Mouse (Mus musculus) lung, postnatal 0 days (tissue): ENCODE results near the gene Phgr1.

ENCODE experiments used
- CTCF ChIP-seq: IDR thresholded peaks from 2 replicates; pipeline ENCODE4 v1.5.1; 2016; ENCODE audit warnings: antibody characterized with exemption, mild to moderate bottlenecking
- EP300 ChIP-seq: IDR thresholded peaks from 2 replicates; pipeline ENCODE4 v1.6.1; 2016; ENCODE audit warnings: antibody characterized with exemption, mild to moderate bottlenecking, control low read depth

- TF ChIP-seq CTCF (no peak), EP300 (no peak)
Observed at GRCm38 (mm10) chr2:118760311-118761025, 12.1 kb upstream of the Phgr1 start.
